Mouse (Mus musculus): ENCODE measurements around the gene Dpm3.

Gene Dpm3

GRCm38 (mm10) chr3:89270891-89271290, 11.7 kb downstream of the Dpm3 start:
- DNase-seq = peak; percentile 44

GRCm38 (mm10) chr3:89271760-89272159, 12.6 kb downstream of the Dpm3 start:
- no peak for DNase-seq

GRCm38 (mm10) chr3:89276061-89276460, 16.9 kb downstream of the Dpm3 start:
- no peak for DNase-seq

- no peak for DNase-seq
Measured at GRCm38 (mm10) chr3:89277281-89278021, 18.3 kb downstream of the Dpm3 start.

GRCm38 (mm10) chr3:89278107-89278506, 18.9 kb downstream of the Dpm3 start:
- no peak for DNase-seq

GRCm38 (mm10) chr3:89278643-89279042, 19.5 kb downstream of the Dpm3 start:
- DNase-seq = no peak

GRCm38 (mm10) chr3:89279153-89279890, 20.2 kb downstream of the Dpm3 start:
- DNase-seq = peak; percentile 56

GRCm38 (mm10) chr3:89280050-89280605, 21.0 kb downstream of the Dpm3 start:
- DNase-seq = no peak

- DNase-seq = peak; percentile 45
Measured at GRCm38 (mm10) chr3:89280606-89281511, 21.7 kb downstream of the Dpm3 start, which contains the start of gene Efna1. Gene Efna1, minus strand, starts transcription at chr3:89281142.

GRCm38 (mm10) chr3:89281579-89282290, 22.6 kb downstream of the Dpm3 start:
- DNase-seq = peak; percentile 93

GRCm38 (mm10) chr3:89282291-89282643, 23.1 kb downstream of the Dpm3 start:
- DNase-seq = no peak

- no peak for DNase-seq
Measured at GRCm38 (mm10) chr3:89284261-89284660, 25.1 kb downstream of the Dpm3 start.

GRCm38 (mm10) chr3:89285526-89285925, 26.4 kb downstream of the Dpm3 start:
- no peak for DNase-seq

GRCm38 (mm10) chr3:89287286-89287685, 28.1 kb downstream of the Dpm3 start:
- no peak for DNase-seq

- DNase-seq = no peak
Measured at GRCm38 (mm10) chr3:89288503-89288928, 29.4 kb downstream of the Dpm3 start.

GRCm38 (mm10) chr3:89291874-89292273, 32.7 kb downstream of the Dpm3 start:
- no peak for DNase-seq

- peak; percentile 51 for DNase-seq
Measured at GRCm38 (mm10) chr3:89292303-89292702, 33.1 kb downstream of the Dpm3 start.

GRCm38 (mm10) chr3:89293247-89293918, 34.2 kb downstream of the Dpm3 start:
- DNase-seq = no peak

- no peak for DNase-seq
Measured at GRCm38 (mm10) chr3:89294195-89294594, 35.0 kb downstream of the Dpm3 start.

GRCm38 (mm10) chr3:89295685-89296230, 36.6 kb downstream of the Dpm3 start:
- no peak for DNase-seq

GRCm38 (mm10) chr3:89296761-89297396, 37.7 kb downstream of the Dpm3 start:
- no peak for DNase-seq
